Mouse (Mus musculus): ENCODE measurements around the gene Sfswap.
"Not testable (repeated sequence)": the region's sequence is repeated elsewhere in the genome, so short reads cannot be mapped to it uniquely, and the experiment has no call there.

Gene Sfswap

DNA sequence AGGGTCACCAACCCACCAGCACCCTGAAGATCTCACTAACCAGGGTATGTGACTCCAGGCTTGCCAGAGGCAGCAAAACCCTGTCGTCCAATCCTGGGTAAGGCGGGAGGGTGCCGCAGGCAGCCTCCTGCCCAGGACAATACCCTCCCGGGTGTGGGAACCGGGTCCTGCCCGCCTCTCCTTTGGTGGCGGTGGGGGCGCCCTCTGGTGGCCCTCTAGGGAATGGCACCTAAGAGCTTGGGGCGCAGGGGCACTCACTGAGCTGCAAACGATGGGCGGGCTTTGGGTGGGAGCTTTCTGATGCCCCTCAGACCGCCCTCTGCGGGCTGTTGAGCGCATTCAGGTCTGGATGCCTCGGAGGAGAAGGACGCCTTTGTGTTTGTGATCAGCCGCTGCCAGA lies 85.0 kb downstream of the Sfswap start:
- peak; percentile 84 for DNase-seq (ENCODE audit: low read depth)

DNA sequence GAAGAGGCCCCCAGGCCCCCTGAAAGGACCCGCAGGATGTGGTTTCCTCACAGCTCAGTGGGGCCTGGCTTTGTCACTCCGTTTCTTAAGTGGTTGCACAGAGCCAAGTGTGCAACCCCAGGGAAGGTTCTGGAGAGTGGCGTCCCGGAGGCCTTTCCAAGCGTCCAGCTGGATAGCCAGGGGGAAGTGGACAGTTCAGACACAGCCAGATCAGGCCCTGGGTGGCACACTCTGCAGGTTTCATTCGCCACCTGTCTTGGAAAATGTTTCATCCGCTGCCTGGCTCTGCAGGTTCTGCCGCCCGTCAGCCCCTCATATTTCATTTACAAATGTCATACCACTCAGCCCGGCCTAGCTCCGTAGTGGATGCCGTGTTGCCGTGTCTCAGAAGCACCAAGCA lies 85.5 kb downstream of the Sfswap start:
- no peak for DNase-seq (ENCODE audit: low read depth)

DNA sequence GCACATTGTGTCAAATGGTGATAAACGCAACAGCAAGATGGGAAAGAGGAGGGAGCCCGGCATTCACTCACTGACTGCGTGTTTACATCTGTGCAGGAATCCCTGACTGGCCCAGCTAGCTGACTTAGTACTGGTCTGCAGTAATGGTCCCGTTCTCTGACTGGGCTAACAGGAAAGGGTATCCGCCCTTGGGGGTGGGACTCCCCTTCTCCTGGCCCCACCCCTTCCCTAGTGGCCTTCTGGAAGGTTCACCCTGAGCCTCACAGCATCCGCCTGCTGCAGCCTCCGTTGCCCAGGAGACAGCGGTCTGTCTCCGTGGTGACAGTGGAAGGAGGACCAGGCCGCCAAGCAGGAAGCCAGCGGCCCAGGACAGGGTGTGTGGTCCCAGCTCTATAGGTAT lies 89.9 kb downstream of the Sfswap start:
- DNase-seq (ENCODE audit: low read depth): no peak

DNA sequence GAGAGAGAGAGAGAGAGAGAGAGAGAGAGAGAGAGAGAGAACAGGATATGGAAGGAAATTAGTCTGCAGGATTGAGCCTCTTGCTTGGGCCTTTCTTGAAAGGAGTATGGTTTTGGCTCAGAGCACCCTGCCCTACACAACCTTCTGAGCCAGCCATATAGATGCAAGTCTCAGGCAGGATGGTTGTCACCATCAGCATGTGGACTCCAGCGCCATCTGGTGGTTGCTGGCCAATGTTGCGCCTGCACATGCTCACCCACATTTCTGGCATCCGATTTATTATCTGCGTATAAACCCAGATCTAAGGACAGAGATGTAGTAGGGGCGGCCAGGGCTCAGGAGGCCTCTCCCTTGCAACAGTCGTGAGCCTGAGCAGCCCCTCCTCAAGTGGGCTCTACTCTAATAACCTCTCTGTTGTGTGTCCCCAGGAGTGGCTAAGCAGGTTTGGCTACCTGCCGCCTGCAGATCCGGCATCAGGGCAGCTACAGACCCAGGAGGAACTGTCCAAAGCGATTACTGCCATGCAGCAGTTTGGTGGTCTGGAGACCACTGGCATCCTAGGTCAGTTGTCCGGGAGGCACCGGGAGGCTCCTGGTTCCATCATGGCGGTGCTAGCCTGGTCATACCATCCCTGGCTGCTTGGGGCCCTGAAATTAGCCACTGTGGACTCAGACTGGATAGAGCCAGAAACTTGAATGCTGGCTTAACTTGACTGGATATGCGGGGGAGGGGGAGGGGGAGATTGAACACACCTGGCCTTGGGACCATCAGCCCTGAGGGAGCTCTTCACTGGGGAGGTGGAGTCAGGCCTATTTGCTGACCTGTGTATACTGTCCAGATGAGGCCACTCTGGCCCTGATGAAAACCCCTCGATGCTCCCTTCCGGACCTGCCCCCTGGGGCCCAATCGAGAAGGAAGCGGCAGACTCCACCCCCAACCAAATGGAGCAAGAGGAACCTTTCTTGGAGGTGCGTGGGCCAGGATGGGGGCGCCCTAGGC lies 93.4 kb downstream of the Sfswap start:
- DNase-seq (ENCODE audit: low read depth): peak; percentile 68

DNA sequence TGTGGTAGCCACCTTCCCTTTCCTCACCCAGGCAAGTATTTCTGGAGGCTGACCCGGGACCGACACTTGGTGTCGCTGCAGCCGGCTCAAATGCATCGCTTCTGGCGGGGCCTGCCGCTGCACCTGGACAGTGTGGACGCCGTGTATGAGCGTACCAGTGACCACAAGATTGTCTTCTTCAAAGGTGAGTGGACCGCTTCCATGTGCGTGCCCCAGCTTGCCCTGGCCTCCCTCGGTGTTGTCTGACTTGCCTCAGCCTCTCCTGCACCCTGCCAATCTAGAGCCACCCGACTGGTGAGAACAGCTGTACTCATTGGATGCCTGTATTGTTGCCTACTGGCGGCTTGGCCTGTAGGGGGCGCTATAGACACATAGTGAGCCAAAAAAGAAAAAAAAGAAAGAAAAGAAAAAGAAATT lies 101.1 kb downstream of the Sfswap start:
- DNase-seq (ENCODE audit: low read depth): no peak

DNA sequence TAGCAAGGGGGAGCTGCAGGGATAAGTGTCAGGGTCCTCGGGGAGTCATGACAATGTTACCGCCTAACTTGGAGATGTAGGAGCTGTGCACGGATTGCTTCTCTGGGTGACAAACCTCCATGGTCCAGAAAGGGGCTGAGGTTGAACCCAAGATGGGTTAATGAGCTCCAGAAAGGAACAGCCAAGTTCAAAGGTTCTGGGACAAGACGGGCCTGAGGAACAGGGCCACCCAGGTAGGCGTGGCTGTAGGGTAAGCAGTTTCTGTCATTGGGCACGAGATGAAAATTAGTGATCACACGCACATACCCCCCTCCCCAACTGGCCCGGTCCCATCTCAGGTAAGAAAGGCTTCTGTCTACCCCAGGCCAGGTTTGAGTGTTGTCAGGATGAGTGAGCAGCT lies 106.5 kb downstream of the Sfswap start:
- DNase-seq (ENCODE audit: low read depth): no peak

DNA sequence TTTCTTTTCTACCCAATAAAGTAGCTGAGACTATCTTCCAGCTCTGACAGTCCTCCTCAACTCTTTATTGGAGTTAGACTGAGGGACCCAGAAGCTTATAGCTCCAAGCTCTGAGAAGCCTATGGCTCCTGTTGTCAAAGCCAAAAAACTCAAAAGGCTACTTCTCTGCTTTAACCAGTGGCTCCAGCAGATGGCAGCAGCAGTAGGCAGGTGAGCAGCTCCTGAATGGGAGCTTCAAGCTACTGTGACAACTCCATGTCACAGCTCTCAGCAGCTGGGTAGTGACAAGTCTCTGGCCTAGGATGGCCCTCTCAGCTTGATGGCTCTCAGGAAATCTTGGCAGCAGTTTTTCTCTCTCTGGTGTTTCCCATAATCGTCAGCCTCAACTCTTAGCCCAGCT lies 110.0 kb downstream of the Sfswap start:
- DNase-seq (ENCODE audit: low read depth): peak; percentile 53

DNA sequence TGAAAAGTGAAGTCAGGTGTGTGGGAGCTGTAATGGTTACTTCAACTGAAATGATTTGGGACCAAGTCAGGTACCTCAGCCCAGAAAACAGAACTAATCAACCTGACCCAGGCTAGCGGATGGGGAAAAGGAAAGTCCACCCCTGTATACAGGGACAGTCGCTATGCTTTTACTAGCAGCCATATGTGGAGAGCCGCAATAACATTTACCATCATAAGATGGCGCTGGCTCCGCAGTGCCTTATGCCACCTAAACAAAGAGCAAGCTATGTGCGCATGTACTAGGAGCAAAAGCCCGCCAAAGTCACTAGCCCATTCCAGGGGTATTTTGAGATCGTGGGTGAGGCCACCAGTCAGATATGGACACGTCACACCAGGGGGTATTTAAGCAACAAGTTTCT lies 119.6 kb downstream of the Sfswap start:
- not testable (repeated sequence) for DNase-seq (ENCODE audit: low read depth)
